8 mouse cellular contexts compared by ENCODE assay signal in genomic region chr1:178275738-178276053, GRCm38 (mm10). TPM values are rescaled to one million over a fixed set of nuclear protein-coding genes. Genes with fewer than 3 reads are reported as not detected.
DNase-seq lines count a peak whose midpoint lies in the region; ATAC-seq and TF ChIP-seq lines count a peak whose summit lies in the region.

No protein-coding gene starts in this region.

- peak overlapping the region; percentile 66 for H3K4me3 ChIP-seq in cerebellum, adult 2 months (replicated peaks; ENCODE audit: insufficient read depth, low read depth, low read length)
- H3K4me3 ChIP-seq in megakaryocyte, embryonic 14.5 days (replicated peaks) = peak overlapping the region; percentile 91
- peak overlapping the region; percentile 65 for H3K4me3 ChIP-seq in limb, embryonic 15.5 days
- peak overlapping the region; percentile 58 for H3K4me3 ChIP-seq in stomach, embryonic 16.5 days (replicated peaks; ENCODE audit: low read length)

- H3K36me3 ChIP-seq in megakaryocyte, embryonic 14.5 days (replicated peaks; ENCODE audit: low read length) = no peaks in the 10 kb centered on the region
- no peaks in the 10 kb centered on the region for H3K36me3 ChIP-seq in limb, embryonic 15.5 days
- H3K36me3 ChIP-seq in stomach, embryonic 16.5 days (ENCODE audit: control insufficient read depth, insufficient read depth, low read length) = no peaks in the 10 kb centered on the region

- H3K27ac ChIP-seq in cerebellum, adult 2 months (ENCODE audit: insufficient read depth, low read length) = 0 out of 2 replicates have a peak overlapping the region, but pooled peaks have one; percentile 56
- peak overlapping the region; percentile 87 for H3K27ac ChIP-seq in limb, embryonic 15.5 days
- no peak overlapping the region for H3K27ac ChIP-seq in stomach, embryonic 16.5 days (ENCODE audit: low read length)

- H3K4me2 ChIP-seq in limb, embryonic 15.5 days = peak overlapping the region; percentile 87
- peak overlapping the region; percentile 79 for H3K4me2 ChIP-seq in stomach, embryonic 16.5 days (ENCODE audit: low read depth, low read length)

- no peaks in the 10 kb centered on the region for H3K27me3 ChIP-seq in cerebellum, adult 2 months (ENCODE audit: control insufficient read depth, insufficient read depth, low read length)
- peaks cover 38% of the 10 kb centered on the region for H3K27me3 ChIP-seq in megakaryocyte, embryonic 14.5 days (replicated peaks)
- no peaks in the 10 kb centered on the region for H3K27me3 ChIP-seq in limb, embryonic 15.5 days
- no peaks in the 10 kb centered on the region; the same call in 1 of the 2 replicates for H3K27me3 ChIP-seq in stomach, embryonic 16.5 days (ENCODE audit: control insufficient read depth, insufficient read depth, low read length)

- no peak for DNase-seq in cerebellum, adult 2 months
- DNase-seq in cerebellum, postnatal 10 days = no peak
- DNase-seq in cerebellum, postnatal 4 days (ENCODE audit: low spot score in 2 of 2) = no peak

- WGBS in cerebellum, adult 2 months = 8% methylated on average over 11 of the region's 11 CpGs
- WGBS in limb, embryonic 15.5 days = 3% methylated on average over 11 of the region's 11 CpGs
- 9% methylated on average over 11 of the region's 11 CpGs for WGBS in stomach, embryonic 16.5 days

- no peak for TF ChIP-seq POLR2A in cerebellum, adult 2 months (IDR thresholded peaks at IDR 0.05; ENCODE audit: borderline replicate concordance, insufficient read depth, low read length)

- TF ChIP-seq CTCF in cerebellum, adult 2 months (IDR thresholded peaks at IDR 0.05; ENCODE audit: borderline replicate concordance, insufficient read depth, low read depth, low read length) = no peak

- peaks cover 25% of the 10 kb centered on the region for H3K9me3 ChIP-seq in megakaryocyte, embryonic 14.5 days
- no peaks in the 10 kb centered on the region for H3K9me3 ChIP-seq in limb, embryonic 15.5 days
- H3K9me3 ChIP-seq in stomach, embryonic 16.5 days (replicated peaks; ENCODE audit: control insufficient read depth, low read length) = no peaks in the 10 kb centered on the region

- H3K4me1 ChIP-seq in cerebellum, adult 2 months (ENCODE audit: control insufficient read depth, insufficient read depth, low read length) = no peaks in the 10 kb centered on the region
- H3K4me1 ChIP-seq in megakaryocyte, embryonic 14.5 days = peaks cover 13% of the 10 kb centered on the region
- H3K4me1 ChIP-seq in limb, embryonic 15.5 days = peaks cover 14% of the 10 kb centered on the region; the same call in 1 of the 2 replicates
- 0 out of 2 replicates have a peak, but pooled peaks cover 4% of the 10 kb centered on the region for H3K4me1 ChIP-seq in stomach, embryonic 16.5 days (ENCODE audit: control insufficient read depth, insufficient read depth, low read length)

- H3K9ac ChIP-seq in limb, embryonic 15.5 days = peak overlapping the region; percentile 88
- H3K9ac ChIP-seq in stomach, embryonic 16.5 days (ENCODE audit: low read length) = peak overlapping the region; percentile 82

- no peak for ATAC-seq in megakaryocyte, adult 5-6 weeks (ENCODE audit: poor library complexity, severe bottlenecking)
- no peak; the same call in 1 of the 2 replicates for ATAC-seq in limb, embryonic 15.5 days (ENCODE audit: insufficient number of reproducible peaks, low FRiP score, low TSS enrichment, low read depth)
- ATAC-seq in stomach, embryonic 16.5 days (ENCODE audit: insufficient read depth, low FRiP score) = peak; percentile 26; the same call in 1 of the 2 replicates
- ATAC-seq in activated CD4-positive, CD25-positive, alpha-beta regulatory T cell, adult 4 months = no peak

RNA-seq across cellular contexts. Expression of gene Cox20, which starts 43.2 kb away (rescaled TPM):
- polyA plus RNA-seq in cerebellum, adult 2 months (2012; rRNA removed) = 97.7 and 99.4 TPM in 2 replicates
- polyA plus RNA-seq in megakaryocyte, embryonic 14.5 days (2012; ENCODE audit: insufficient read depth, low replicate concordance) = 17.2 TPM in 1 of 2 replicates, not detected in the other
- total RNA-seq in megakaryocyte, adult 5-6 weeks (2015) = 163 and 174 TPM in 2 replicates
- total RNA-seq in megakaryocyte, adult 5-6 weeks (2017) = 137 and 158 TPM in 2 replicates
- polyA plus RNA-seq in limb, embryonic 15.5 days (2015; fragmentation: Nextera tagmentation; extraction: Ambion mirVana) = 101 TPM in 2 replicates
- polyA plus RNA-seq in stomach, embryonic 16.5 days (2015; fragmentation: Nextera tagmentation; extraction: Ambion mirVana) = 107 and 139 TPM in 2 replicates
- 100 to 1,000 TPM; 176 to 202 TPM for polyA plus RNA-seq in activated CD4-positive, CD25-positive, alpha-beta regulatory T cell, adult 4 months (2017; shearing (Covaris generic))
